Mouse (Mus musculus) right cerebral cortex, postnatal 10 days (tissue): ENCODE data around the gene Ttc27.

Experiments used
- DNase-seq, 2 experiments: peaks; one replicate each; pipeline ENCODE4 v3.0.0; 2021; ENCODE audit warnings: low spot score in 2 of 2

Gene Ttc27

GRCm38 (mm10) chr17:74752906-74753627 is 35.5 kb downstream of the Ttc27 start:
- DNase-seq = no peak

GRCm38 (mm10) chr17:74753628-74754104 is 36.1 kb downstream of the Ttc27 start:
- no peak for DNase-seq

GRCm38 (mm10) chr17:74754369-74755118 is 37.0 kb downstream of the Ttc27 start:
- no peak for DNase-seq

- DNase-seq = no peak
Observed at GRCm38 (mm10) chr17:74769390-74769811, 51.9 kb downstream of the Ttc27 start.

- DNase-seq = no peak
Observed at GRCm38 (mm10) chr17:74772364-74772763, 54.8 kb downstream of the Ttc27 start.

GRCm38 (mm10) chr17:74773556-74773955 is 56.0 kb downstream of the Ttc27 start:
- DNase-seq = no peak

- no peak for DNase-seq
Observed at GRCm38 (mm10) chr17:74780133-74780532, 62.6 kb downstream of the Ttc27 start.

GRCm38 (mm10) chr17:74780627-74781026 is 63.1 kb downstream of the Ttc27 start:
- DNase-seq = no peak

GRCm38 (mm10) chr17:74781911-74782310 is 64.4 kb downstream of the Ttc27 start:
- DNase-seq = no peak

GRCm38 (mm10) chr17:74785586-74785985 is 68.1 kb downstream of the Ttc27 start:
- no peak for DNase-seq

- DNase-seq = no peak
Observed at GRCm38 (mm10) chr17:74786198-74786734, 68.7 kb downstream of the Ttc27 start.

GRCm38 (mm10) chr17:74796023-74796699 is 78.6 kb downstream of the Ttc27 start:
- no peak for DNase-seq

GRCm38 (mm10) chr17:74799865-74800264 is 82.3 kb downstream of the Ttc27 start:
- no peak for DNase-seq

GRCm38 (mm10) chr17:74802765-74803164 is 85.2 kb downstream of the Ttc27 start:
- DNase-seq = no peak

- no peak for DNase-seq
Observed at GRCm38 (mm10) chr17:74803835-74804234, 86.3 kb downstream of the Ttc27 start.

GRCm38 (mm10) chr17:74804321-74804930 is 86.9 kb downstream of the Ttc27 start:
- DNase-seq = no peak

GRCm38 (mm10) chr17:74807509-74808248 is 90.1 kb downstream of the Ttc27 start:
- no peak for DNase-seq

- no peak for DNase-seq
Observed at GRCm38 (mm10) chr17:74808330-74808729, 90.8 kb downstream of the Ttc27 start.

GRCm38 (mm10) chr17:74808901-74809300 is 91.4 kb downstream of the Ttc27 start:
- DNase-seq = no peak

GRCm38 (mm10) chr17:74810892-74811625 is 93.5 kb downstream of the Ttc27 start:
- peak in 1 of 2 experiments; percentile 42 for DNase-seq
